In genomic region chr10:121640944-121641271, GRCm38 (mm10) we compare ENCODE assay signal across 8 mouse cellular contexts. TPM values are rescaled to one million over a fixed set of nuclear protein-coding genes. Genes with fewer than 3 reads are reported as not detected.
DNase-seq lines count a peak whose midpoint lies in the region; ATAC-seq and TF ChIP-seq lines count a peak whose summit lies in the region.

No protein-coding gene starts in this region.

- no peak for TF ChIP-seq POLR2A in spleen, adult 2 months (IDR thresholded peaks at IDR 0.05; ENCODE audit: low read depth, low read length)

- H3K27ac ChIP-seq in spleen, adult 2 months (ENCODE audit: insufficient read depth, low read length) = no peak overlapping the region
- no peak overlapping the region for H3K27ac ChIP-seq in liver, embryonic 12.5 days
- H3K27ac ChIP-seq in stomach, postnatal 0 days (replicated peaks) = no peak overlapping the region

- H3K9ac ChIP-seq in liver, embryonic 12.5 days = no peak overlapping the region
- no peak overlapping the region for H3K9ac ChIP-seq in stomach, postnatal 0 days (ENCODE audit: low read length)

- peak overlapping the region; percentile 91 for H3K4me2 ChIP-seq in liver, embryonic 12.5 days
- H3K4me2 ChIP-seq in stomach, postnatal 0 days (replicated peaks; ENCODE audit: low read depth) = peak overlapping the region; percentile 94

- ATAC-seq in frontal cortex, adult (ENCODE audit: low TSS enrichment) = 0 out of 2 replicates have a peak, but pooled peaks have one; percentile 16
- no peak for ATAC-seq in liver, embryonic 12.5 days
- ATAC-seq in stomach, postnatal 0 days (ENCODE audit: low FRiP score, low TSS enrichment) = no peak

- no peak for TF ChIP-seq CTCF in spleen, adult 2 months (IDR thresholded peaks at IDR 0.05; ENCODE audit: extremely low read depth, insufficient read depth, insufficient read length, insufficient replicate concordance)
- TF ChIP-seq CTCF in stomach, postnatal 0 days (IDR thresholded peaks at IDR 0.05; ENCODE audit: low read depth) = no peak

- intact Hi-C loops in left cerebral cortex, postnatal 14 days (cut with DNase I) = loop anchor here (2.0 kb wide), 2 partner anchors 48 to 410 kb away; no protein-coding TSS in a partner anchor

- 15% methylated on average over 10 of the region's 10 CpGs for WGBS in spleen, adult 2 months
- WGBS in liver, embryonic 12.5 days (ENCODE audit: insufficient replicate concordance) = 19% methylated on average over 10 of the region's 10 CpGs
- WGBS in stomach, postnatal 0 days = 18% methylated on average over 10 of the region's 10 CpGs

- H3K27me3 ChIP-seq in spleen, adult 2 months (ENCODE audit: control insufficient read depth, insufficient read depth, low read length) = peaks cover 13% of the 10 kb centered on the region
- H3K27me3 ChIP-seq in liver, embryonic 12.5 days (replicated peaks) = peaks cover 47% of the 10 kb centered on the region
- H3K27me3 ChIP-seq in stomach, postnatal 0 days (ENCODE audit: control insufficient read depth, insufficient read depth, low read length) = peaks cover 3% of the 10 kb centered on the region; the same call in 1 of the 2 replicates

- H3K4me1 ChIP-seq in spleen, adult 2 months (ENCODE audit: control insufficient read depth, insufficient read depth, insufficient read length) = peaks cover 12% of the 10 kb centered on the region
- H3K4me1 ChIP-seq in liver, embryonic 12.5 days = peaks cover 17% of the 10 kb centered on the region
- 0 out of 2 replicates have a peak, but pooled peaks cover 2% of the 10 kb centered on the region for H3K4me1 ChIP-seq in stomach, postnatal 0 days (replicated peaks; ENCODE audit: control insufficient read depth, insufficient read depth)

- no peaks in the 10 kb centered on the region for H3K9me3 ChIP-seq in liver, embryonic 12.5 days (replicated peaks)
- H3K9me3 ChIP-seq in stomach, postnatal 0 days (ENCODE audit: control insufficient read depth, low read length) = no peaks in the 10 kb centered on the region

- H3K4me3 ChIP-seq in spleen, adult 2 months (ENCODE audit: extremely low read depth, insufficient read depth, insufficient read length) = peak overlapping the region; percentile 50
- H3K4me3 ChIP-seq in liver, embryonic 12.5 days = peak overlapping the region; percentile 60
- H3K4me3 ChIP-seq in stomach, postnatal 0 days (ENCODE audit: low read depth, low read length) = peak overlapping the region; percentile 58

- no peaks in the 10 kb centered on the region for H3K36me3 ChIP-seq in spleen, adult 2 months (ENCODE audit: control insufficient read depth, insufficient read depth, low read length)
- H3K36me3 ChIP-seq in liver, embryonic 12.5 days = no peaks in the 10 kb centered on the region
- H3K36me3 ChIP-seq in stomach, postnatal 0 days (ENCODE audit: control insufficient read depth, insufficient read depth, low read length) = no peaks in the 10 kb centered on the region

- no peak for DNase-seq in frontal cortex, postnatal 25 days (ENCODE audit: low spot score in 2 of 2)
- no peak for DNase-seq in spleen, adult 2 months (ENCODE audit: low read depth in 1 of 2, low spot score in 2 of 2)
- DNase-seq in spleen, adult 18-20 months = no peak
- no peak for DNase-seq in stomach, postnatal 0 days (ENCODE audit: low spot score)
- no peak for DNase-seq in left cerebral cortex, adult 11 months (ENCODE audit: low spot score)
- no peak for DNase-seq in left cerebral cortex, postnatal 14 days (ENCODE audit: low spot score in 2 of 2)

- TF ChIP-seq EP300 in stomach, postnatal 0 days (optimal IDR thresholded peaks at IDR 0.05) = no peak

RNA-seq across cellular contexts. Expression of gene D930020B18Rik, which starts 0.5 kb away (rescaled TPM):
- 0.02 TPM in 1 of 2 replicates, not detected in the other for polyA plus RNA-seq in spleen, adult 2 months (2012; rRNA removed)
- polyA plus RNA-seq in liver, embryonic 12.5 days (2016; fragmentation: Nextera tagmentation; extraction: Ambion mirVana) = 0.11 and 0.18 TPM in 2 replicates
- 1.2 and 1.5 TPM in 2 replicates for polyA plus RNA-seq in stomach, postnatal 0 days (2015; fragmentation: Nextera tagmentation; extraction: Ambion mirVana)
- total RNA-seq in left cerebral cortex, postnatal 14 days (2021) = under 1 TPM; 0.15 to 0.42 TPM

RNA-seq across cellular contexts. Expression of gene Xpot, which starts 14.8 kb away (rescaled TPM):
- polyA plus RNA-seq in spleen, adult 2 months (2012; rRNA removed) = 44.0 and 63.8 TPM in 2 replicates
- 67.8 and 68.8 TPM in 2 replicates for polyA plus RNA-seq in liver, embryonic 12.5 days (2016; fragmentation: Nextera tagmentation; extraction: Ambion mirVana)
- 24.5 and 24.8 TPM in 2 replicates for polyA plus RNA-seq in stomach, postnatal 0 days (2015; fragmentation: Nextera tagmentation; extraction: Ambion mirVana)
- 10 to 100 TPM; 62.1 to 67.3 TPM for total RNA-seq in left cerebral cortex, postnatal 14 days (2021)

RNA-seq across cellular contexts. Expression of gene Tbk1, which starts 54.3 kb away (rescaled TPM):
- polyA plus RNA-seq in spleen, adult 2 months (2012; rRNA removed) = 8.6 and 9.8 TPM in 2 replicates
- 24.8 and 25.8 TPM in 2 replicates for polyA plus RNA-seq in liver, embryonic 12.5 days (2016; fragmentation: Nextera tagmentation; extraction: Ambion mirVana)
- polyA plus RNA-seq in stomach, postnatal 0 days (2015; fragmentation: Nextera tagmentation; extraction: Ambion mirVana) = 16.6 TPM in 2 replicates
- total RNA-seq in left cerebral cortex, postnatal 14 days (2021) = 10 to 100 TPM; 42.5 to 44.6 TPM
